Mouse (Mus musculus): ENCODE measurements at regions not wholly inside any gene's neighbourhood (a gene's known extent, or its start where the extent isn't known, plus 50 kb on each side); places are given as distances from the start of the nearest gene placed in this dataset.

- TF ChIP-seq CTCF (IDR thresholded peaks at IDR 0.05; ENCODE audit: low read depth, low read length) (no peak), POLR2A (IDR thresholded peaks at IDR 0.05; ENCODE audit: extremely low read depth, insufficient read depth, low read length) (no peak)
Observed at GRCm38 (mm10) chr9:69670551-69671044, 90.1 kb downstream of the Foxb1 start.
